Mouse (Mus musculus): ENCODE measurements around the gene Slc34a2. TPM values are rescaled to one million over a fixed set of nuclear protein-coding genes. Genes with fewer than 3 reads are reported as not detected.

Slc34a2 gene
- polyA plus RNA-seq, 1 experiment from 2014 or later = not detected

- peaks cover 7% of the 10 kb centered on the region for H3K27me3 ChIP-seq (ENCODE audit: control insufficient read depth, insufficient read depth, low read length)
- no peak for ATAC-seq (replicated peaks; ENCODE audit: low FRiP score)
Observed at GRCm38 (mm10) chr5:53043716-53044115, 5.8 kb downstream of the Slc34a2 start.

GRCm38 (mm10) chr5:53047951-53048350, 10.1 kb downstream of the Slc34a2 start:
- DNase-seq (ENCODE audit: low spot score) (no peak), ATAC-seq (replicated peaks; ENCODE audit: low FRiP score) (no peak)
- H3K27ac ChIP-seq (ENCODE audit: low read depth, low read length) = no peak overlapping the region
- H3K4me1 ChIP-seq (replicated peaks; ENCODE audit: control insufficient read depth, insufficient read depth, low read length) = 0 out of 2 replicates have a peak, but pooled peaks cover 5% of the 10 kb centered on the region
- H3K9ac ChIP-seq (ENCODE audit: low read length) = no peak overlapping the region
- H3K4me2 ChIP-seq (ENCODE audit: low read depth, low read length, severe bottlenecking) = no peak overlapping the region
- no peaks in the 10 kb centered on the region for H3K36me3 ChIP-seq (ENCODE audit: control insufficient read depth, insufficient read depth, low read length)
- H3K27me3 ChIP-seq (ENCODE audit: control insufficient read depth, insufficient read depth, low read length) = peaks cover 22% of the 10 kb centered on the region
- no peak overlapping the region for H3K4me3 ChIP-seq (ENCODE audit: low read depth, low read length)
- 14% methylated on average over 6 of the region's 6 CpGs for WGBS
- H3K9me3 ChIP-seq (ENCODE audit: control insufficient read depth, low read length) = no peaks in the 10 kb centered on the region

More at GRCm38 (mm10) chr5:53043716-53044115, 5.8 kb downstream of the Slc34a2 start:
- Histone ChIP-seq H3K9ac (ENCODE audit: low read length) (no peak overlapping the region), H3K4me1 (replicated peaks; ENCODE audit: control insufficient read depth, insufficient read depth, low read length) (no peaks in the 10 kb centered on the region), H3K9me3 (ENCODE audit: control insufficient read depth, low read length) (no peaks in the 10 kb centered on the region), H3K4me2 (ENCODE audit: low read depth, low read length, severe bottlenecking) (no peak overlapping the region), H3K36me3 (ENCODE audit: control insufficient read depth, insufficient read depth, low read length) (no peaks in the 10 kb centered on the region), H3K4me3 (ENCODE audit: low read depth, low read length) (no peak overlapping the region), H3K27ac (ENCODE audit: low read depth, low read length) (no peak overlapping the region)
- no peak for DNase-seq (ENCODE audit: low spot score)
- WGBS = 63% methylated on average over 1 of the region's 1 CpGs

GRCm38 (mm10) chr5:53048599-53048998, 10.7 kb downstream of the Slc34a2 start:
- no peak overlapping the region for H3K27ac ChIP-seq (ENCODE audit: low read depth, low read length)
- H3K4me3 ChIP-seq (ENCODE audit: low read depth, low read length) = peak overlapping the region; percentile 30
- H3K9me3 ChIP-seq (ENCODE audit: control insufficient read depth, low read length) = no peaks in the 10 kb centered on the region
- peak overlapping the region; percentile 20; the same call in 1 of the 2 replicates for H3K9ac ChIP-seq (ENCODE audit: low read length)
- H3K4me1 ChIP-seq (replicated peaks; ENCODE audit: control insufficient read depth, insufficient read depth, low read length) = 0 out of 2 replicates have a peak, but pooled peaks cover 5% of the 10 kb centered on the region
- peaks cover 22% of the 10 kb centered on the region for H3K27me3 ChIP-seq (ENCODE audit: control insufficient read depth, insufficient read depth, low read length)
- H3K4me2 ChIP-seq (ENCODE audit: low read depth, low read length, severe bottlenecking) = peak overlapping the region; percentile 64
- WGBS = 23% methylated on average over 4 of the region's 4 CpGs
- no peak for DNase-seq (ENCODE audit: low spot score)
- no peak for ATAC-seq (replicated peaks; ENCODE audit: low FRiP score)
- no peaks in the 10 kb centered on the region for H3K36me3 ChIP-seq (ENCODE audit: control insufficient read depth, insufficient read depth, low read length)

GRCm38 (mm10) chr5:53049046-53049445, 11.2 kb downstream of the Slc34a2 start:
- Histone ChIP-seq H3K4me1 (replicated peaks; ENCODE audit: control insufficient read depth, insufficient read depth, low read length) (0 out of 2 replicates have a peak, but pooled peaks cover 5% of the 10 kb centered on the region), H3K27me3 (ENCODE audit: control insufficient read depth, insufficient read depth, low read length) (peaks cover 22% of the 10 kb centered on the region), H3K4me2 (ENCODE audit: low read depth, low read length, severe bottlenecking) (peak overlapping the region; percentile 64), H3K27ac (ENCODE audit: low read depth, low read length) (no peak overlapping the region), H3K9me3 (ENCODE audit: control insufficient read depth, low read length) (no peaks in the 10 kb centered on the region), H3K9ac (ENCODE audit: low read length) (peak overlapping the region; percentile 20; the same call in 1 of the 2 replicates), H3K4me3 (ENCODE audit: low read depth, low read length) (peak overlapping the region; percentile 30), H3K36me3 (ENCODE audit: control insufficient read depth, insufficient read depth, low read length) (no peaks in the 10 kb centered on the region)
- WGBS = under 1% methylated on average over 39 of the region's 39 CpGs
- DNase-seq (ENCODE audit: low spot score) (peak; percentile 54), ATAC-seq (replicated peaks; ENCODE audit: low FRiP score) (peak; percentile 42; the same call in 1 of the 2 replicates)

- no peak overlapping the region for H3K4me3 ChIP-seq (ENCODE audit: low read depth, low read length)
- 0 out of 2 replicates have a peak, but pooled peaks cover 5% of the 10 kb centered on the region for H3K4me1 ChIP-seq (replicated peaks; ENCODE audit: control insufficient read depth, insufficient read depth, low read length)
- ATAC-seq (replicated peaks; ENCODE audit: low FRiP score) (no peak), DNase-seq (ENCODE audit: low spot score) (no peak)
- H3K9ac ChIP-seq (ENCODE audit: low read length) = no peak overlapping the region
- 25% methylated on average over 1 of the region's 1 CpGs for WGBS
- no peak overlapping the region for H3K27ac ChIP-seq (ENCODE audit: low read depth, low read length)
- H3K27me3 ChIP-seq (ENCODE audit: control insufficient read depth, insufficient read depth, low read length) = peaks cover 22% of the 10 kb centered on the region
- no peaks in the 10 kb centered on the region for H3K36me3 ChIP-seq (ENCODE audit: control insufficient read depth, insufficient read depth, low read length)
- H3K4me2 ChIP-seq (ENCODE audit: low read depth, low read length, severe bottlenecking) = no peak overlapping the region
- no peaks in the 10 kb centered on the region for H3K9me3 ChIP-seq (ENCODE audit: control insufficient read depth, low read length)
Observed at GRCm38 (mm10) chr5:53050963-53051362, 13.1 kb downstream of the Slc34a2 start.

GRCm38 (mm10) chr5:53053246-53053645, 15.4 kb downstream of the Slc34a2 start:
- 90% methylated on average over 2 of the region's 2 CpGs for WGBS
- Histone ChIP-seq H3K4me2 (ENCODE audit: low read depth, low read length, severe bottlenecking) (no peak overlapping the region), H3K9ac (ENCODE audit: low read length) (no peak overlapping the region), H3K4me3 (ENCODE audit: low read depth, low read length) (no peak overlapping the region), H3K27ac (ENCODE audit: low read depth, low read length) (no peak overlapping the region), H3K9me3 (ENCODE audit: control insufficient read depth, low read length) (no peaks in the 10 kb centered on the region), H3K27me3 (ENCODE audit: control insufficient read depth, insufficient read depth, low read length) (peaks cover 19% of the 10 kb centered on the region), H3K4me1 (replicated peaks; ENCODE audit: control insufficient read depth, insufficient read depth, low read length) (0 out of 2 replicates have a peak, but pooled peaks cover 5% of the 10 kb centered on the region), H3K36me3 (ENCODE audit: control insufficient read depth, insufficient read depth, low read length) (no peaks in the 10 kb centered on the region)
- no peak for DNase-seq (ENCODE audit: low spot score)
- ATAC-seq (replicated peaks; ENCODE audit: low FRiP score) = no peak

GRCm38 (mm10) chr5:53061532-53062130, 23.8 kb downstream of the Slc34a2 start:
- ATAC-seq (replicated peaks; ENCODE audit: low FRiP score) (no peak), DNase-seq (ENCODE audit: low spot score) (no peak)
- H3K4me2 ChIP-seq (ENCODE audit: low read depth, low read length, severe bottlenecking) = no peak overlapping the region
- no peaks in the 10 kb centered on the region for H3K27me3 ChIP-seq (ENCODE audit: control insufficient read depth, insufficient read depth, low read length)
- no peaks in the 10 kb centered on the region for H3K9me3 ChIP-seq (ENCODE audit: control insufficient read depth, low read length)
- H3K9ac ChIP-seq (ENCODE audit: low read length) = no peak overlapping the region
- H3K27ac ChIP-seq (ENCODE audit: low read depth, low read length) = no peak overlapping the region
- H3K4me3 ChIP-seq (ENCODE audit: low read depth, low read length) = no peak overlapping the region
- WGBS = 92% methylated on average over 9 of the region's 9 CpGs
- no peaks in the 10 kb centered on the region for H3K4me1 ChIP-seq (replicated peaks; ENCODE audit: control insufficient read depth, insufficient read depth, low read length)
- H3K36me3 ChIP-seq (ENCODE audit: control insufficient read depth, insufficient read depth, low read length) = no peaks in the 10 kb centered on the region

GRCm38 (mm10) chr5:53074553-53074952, 36.7 kb downstream of the Slc34a2 start:
- H3K9me3 ChIP-seq (ENCODE audit: control insufficient read depth, low read length) = no peaks in the 10 kb centered on the region
- H3K9ac ChIP-seq (ENCODE audit: low read length) = no peak overlapping the region
- H3K4me2 ChIP-seq (ENCODE audit: low read depth, low read length, severe bottlenecking) = no peak overlapping the region
- no peaks in the 10 kb centered on the region for H3K4me1 ChIP-seq (replicated peaks; ENCODE audit: control insufficient read depth, insufficient read depth, low read length)
- H3K36me3 ChIP-seq (ENCODE audit: control insufficient read depth, insufficient read depth, low read length) = no peaks in the 10 kb centered on the region
- no peak for ATAC-seq (replicated peaks; ENCODE audit: low FRiP score)
- WGBS = 85% methylated on average over 6 of the region's 6 CpGs
- no peaks in the 10 kb centered on the region for H3K27me3 ChIP-seq (ENCODE audit: control insufficient read depth, insufficient read depth, low read length)
- DNase-seq (ENCODE audit: low spot score) = no peak
- H3K4me3 ChIP-seq (ENCODE audit: low read depth, low read length) = no peak overlapping the region
- H3K27ac ChIP-seq (ENCODE audit: low read depth, low read length) = no peak overlapping the region

- Histone ChIP-seq H3K9me3 (ENCODE audit: control insufficient read depth, low read length) (no peaks in the 10 kb centered on the region), H3K27ac (ENCODE audit: low read depth, low read length) (no peak overlapping the region), H3K36me3 (ENCODE audit: control insufficient read depth, insufficient read depth, low read length) (no peaks in the 10 kb centered on the region), H3K27me3 (ENCODE audit: control insufficient read depth, insufficient read depth, low read length) (no peaks in the 10 kb centered on the region), H3K4me2 (ENCODE audit: low read depth, low read length, severe bottlenecking) (no peak overlapping the region), H3K9ac (ENCODE audit: low read length) (no peak overlapping the region), H3K4me3 (ENCODE audit: low read depth, low read length) (no peak overlapping the region), H3K4me1 (replicated peaks; ENCODE audit: control insufficient read depth, insufficient read depth, low read length) (no peaks in the 10 kb centered on the region)
- ATAC-seq (replicated peaks; ENCODE audit: low FRiP score) (no peak), DNase-seq (ENCODE audit: low spot score) (no peak)
- 84% methylated on average over 4 of the region's 4 CpGs for WGBS
Observed at GRCm38 (mm10) chr5:53078453-53078852, 40.6 kb downstream of the Slc34a2 start.
